Mouse (Mus musculus) gonadal fat pad, adult 2 months (tissue): Measurements from ENCODE around the gene Mt1. TPM values are rescaled to one million over a fixed set of nuclear protein-coding genes. Genes with fewer than 3 reads are reported as not detected.
"Not testable (repeated sequence)": the region's sequence is repeated elsewhere in the genome, so short reads cannot be mapped to it uniquely, and the experiment has no call there.

Source experiments
- DNase-seq: peaks from one replicate; pipeline ENCODE4 v3.0.0-alpha.2; 2012; ENCODE audit warnings: low read depth
- polyA plus RNA-seq: library from polyadenylated mRNA; depleted of rRNA; stranded (reverse); fragments of >200 nt; gene quantifications from 2 replicates; pipeline ENCODE4 v1.2.3, GENCODE M21; 2012; rRNA removed

Gene Mt1
- polyA plus RNA-seq = 866 and 1,103 TPM in 2 replicates

DNA sequence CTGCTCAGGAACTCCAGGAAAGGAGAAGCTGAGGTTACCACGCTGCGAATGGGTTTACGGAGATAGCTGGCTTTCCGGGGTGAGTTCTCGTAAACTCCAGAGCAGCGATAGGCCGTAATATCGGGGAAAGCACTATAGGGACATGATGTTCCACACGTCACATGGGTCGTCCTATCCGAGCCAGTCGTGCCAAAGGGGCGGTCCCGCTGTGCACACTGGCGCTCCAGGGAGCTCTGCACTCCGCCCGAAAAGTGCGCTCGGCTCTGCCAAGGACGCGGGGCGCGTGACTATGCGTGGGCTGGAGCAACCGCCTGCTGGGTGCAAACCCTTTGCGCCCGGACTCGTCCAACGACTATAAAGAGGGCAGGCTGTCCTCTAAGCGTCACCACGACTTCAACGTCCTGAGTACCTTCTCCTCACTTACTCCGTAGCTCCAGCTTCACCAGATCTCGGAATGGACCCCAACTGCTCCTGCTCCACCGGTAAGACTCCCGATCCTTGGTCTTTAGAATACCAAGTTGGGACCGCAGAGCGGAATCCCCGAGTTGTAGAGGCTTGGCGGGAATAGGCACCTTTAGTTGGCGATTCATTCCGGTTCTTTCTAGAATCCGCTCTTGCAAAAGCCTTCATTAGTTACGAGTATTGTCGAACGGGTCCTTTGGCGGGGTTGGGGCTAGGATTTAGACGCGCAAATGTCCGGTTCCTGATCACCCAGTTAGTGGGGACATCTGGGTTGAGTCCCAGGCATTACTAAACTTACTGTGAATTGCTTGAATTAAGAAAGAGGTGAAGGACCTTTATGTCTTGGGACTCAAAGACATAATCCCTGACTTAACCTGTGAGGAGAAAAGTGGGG lies at the start of gene Mt1:
Gene Mt1, plus strand, starts transcription at position 226 of the 856 bp plus-strand sequence.
- peak; percentile 78 for DNase-seq

DNA sequence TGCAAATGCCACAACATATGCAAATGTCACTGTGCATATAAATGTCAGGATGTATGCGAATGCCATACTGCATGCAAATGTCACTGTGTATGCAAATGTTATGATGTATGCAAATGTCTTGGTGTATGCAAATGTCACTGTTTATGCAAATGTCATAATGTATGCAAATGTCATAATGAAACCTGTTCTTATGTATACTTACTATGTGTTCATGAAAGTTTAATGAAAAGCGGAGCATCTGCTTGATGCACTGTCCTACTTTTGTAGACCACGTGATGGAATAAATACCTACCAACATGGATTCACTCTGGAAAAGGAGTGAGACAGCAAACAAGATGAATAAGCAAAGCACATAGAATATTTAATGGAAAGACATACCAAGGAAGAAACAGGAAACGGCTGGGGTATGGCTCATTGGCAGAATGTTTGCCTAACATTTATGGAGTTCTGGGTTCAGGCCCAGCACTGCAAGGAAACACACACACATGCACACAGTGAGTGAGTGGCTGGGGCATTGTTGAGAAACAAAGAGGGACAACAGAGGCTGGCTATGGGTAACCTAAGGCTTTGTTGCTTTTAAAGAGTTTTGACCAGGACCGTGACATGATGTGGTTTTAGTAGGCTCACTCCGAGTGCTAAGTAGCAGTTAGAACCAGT lies 49.6 kb upstream of the Mt1 start:
- DNase-seq = no peak

DNA sequence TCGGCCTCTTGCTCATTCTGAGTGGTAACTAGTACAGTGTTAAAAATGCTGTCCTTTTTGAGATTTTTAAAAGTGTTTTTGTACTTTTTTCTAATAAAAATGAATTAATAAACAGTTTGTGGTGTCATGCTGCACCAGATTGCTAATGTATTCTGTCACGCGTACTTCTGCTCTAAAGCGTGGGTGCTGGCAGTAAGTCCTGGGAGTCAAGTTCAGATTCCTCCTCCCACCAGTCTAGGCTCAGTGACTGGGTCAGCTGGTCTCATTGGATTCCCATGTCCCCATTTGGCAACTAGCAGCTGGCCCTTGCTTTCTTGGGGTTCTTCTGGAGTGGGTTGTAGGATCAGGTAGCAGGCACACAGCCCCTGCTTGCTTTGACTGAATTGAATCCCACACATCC lies 48.8 kb upstream of the Mt1 start:
- DNase-seq = no peak

DNA sequence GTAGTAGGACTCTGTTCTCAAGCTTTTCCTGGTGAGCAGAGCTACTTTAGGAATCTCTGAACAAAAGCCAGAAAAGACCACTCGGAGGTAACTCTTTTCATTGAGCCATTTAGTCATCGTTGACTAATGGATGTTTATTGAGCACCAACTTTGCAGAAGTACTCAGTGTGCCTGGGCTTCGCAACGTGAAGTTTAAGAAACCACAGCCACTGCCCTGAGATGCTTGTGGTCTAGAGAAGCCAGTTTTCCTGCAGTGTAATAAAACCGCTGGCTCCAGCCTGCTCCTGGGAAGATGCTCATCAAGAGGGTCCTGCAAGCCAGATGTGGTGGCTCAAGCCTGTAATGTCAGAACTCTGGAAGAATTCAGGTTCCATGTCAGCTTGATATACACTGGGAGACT lies 46.8 kb upstream of the Mt1 start:
- no peak for DNase-seq

DNA sequence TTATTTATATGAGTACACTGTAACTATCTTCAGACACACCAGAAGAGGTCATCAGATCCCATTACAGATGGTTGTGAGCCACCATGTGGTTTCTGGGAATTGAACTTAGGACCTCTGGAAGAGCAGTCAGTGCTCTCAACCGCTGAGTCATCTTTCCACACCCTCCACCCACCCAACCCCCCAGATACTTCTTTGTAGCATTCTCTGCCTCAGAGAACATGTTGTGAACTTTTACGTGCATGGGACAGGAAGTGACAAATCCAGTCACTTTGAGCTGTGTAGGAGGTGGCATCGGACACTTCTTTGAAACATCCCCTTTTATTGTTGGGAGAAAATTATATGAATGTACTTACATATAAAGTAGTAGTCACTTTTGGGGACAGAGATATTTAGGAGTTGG lies 44.3 kb upstream of the Mt1 start:
- DNase-seq = not testable (repeated sequence)

DNA sequence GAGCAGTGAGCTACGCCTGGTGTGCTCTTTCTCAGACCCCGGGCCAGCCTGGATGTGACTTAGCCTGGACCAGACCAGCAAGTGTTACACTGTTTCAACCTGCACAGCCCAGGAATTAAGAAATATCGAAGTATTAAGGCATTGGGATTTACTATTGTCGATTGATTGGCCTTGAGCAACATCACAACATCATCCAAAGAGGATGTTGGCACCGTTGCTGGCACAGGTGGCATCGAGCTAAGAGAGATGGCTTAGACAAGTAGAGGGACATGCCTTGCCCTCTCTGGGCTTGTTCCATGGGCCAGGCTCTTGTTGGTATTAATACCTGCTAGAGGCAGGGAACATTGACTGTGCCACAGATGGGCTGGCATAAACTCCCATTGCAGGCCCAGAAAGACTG lies 43.3 kb upstream of the Mt1 start:
- peak; percentile 74 for DNase-seq

DNA sequence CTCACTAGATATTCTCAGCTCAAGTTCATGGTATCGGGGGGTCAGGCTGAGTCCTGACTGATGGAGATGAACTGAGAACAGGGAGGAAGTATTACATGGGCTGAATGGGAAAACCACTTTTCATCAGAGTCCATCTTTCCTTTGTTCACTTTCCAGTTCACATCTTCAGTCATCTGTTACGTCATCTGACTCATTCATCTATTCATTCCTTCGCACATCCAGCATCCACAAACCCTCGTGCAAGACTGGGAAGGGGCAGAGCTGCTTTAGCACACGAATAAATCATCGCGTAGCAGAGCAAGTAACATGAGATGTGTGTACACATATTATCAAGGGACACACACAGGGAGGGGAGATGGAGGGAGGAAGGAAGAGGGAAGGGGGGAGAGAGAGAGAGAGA lies 42.7 kb upstream of the Mt1 start:
- no peak for DNase-seq

DNA sequence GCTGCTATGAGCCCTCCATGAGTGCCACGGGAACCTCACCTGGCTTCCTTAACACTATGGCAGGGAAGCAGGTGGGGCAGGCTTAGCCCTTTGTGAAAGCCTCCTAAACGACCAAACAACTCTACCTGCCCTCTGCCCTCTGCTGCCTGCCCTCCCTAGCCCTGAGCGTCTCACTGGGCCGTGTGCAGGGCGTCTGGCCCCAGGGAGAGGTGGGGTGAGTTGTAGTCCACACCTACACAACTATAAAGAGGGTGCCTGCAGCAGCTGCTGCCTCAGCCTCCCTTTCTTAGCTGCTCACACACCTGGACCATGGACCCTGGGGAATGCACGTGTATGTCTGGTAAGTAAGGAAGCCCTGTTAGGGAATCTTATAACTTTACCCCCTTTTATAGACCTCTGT lies 41.9 kb upstream of the Mt1 start, which contains the start of gene Mt4:
Gene Mt4, plus strand, starts transcription at position 265 of the 400 bp plus-strand sequence.
- no peak for DNase-seq

DNA sequence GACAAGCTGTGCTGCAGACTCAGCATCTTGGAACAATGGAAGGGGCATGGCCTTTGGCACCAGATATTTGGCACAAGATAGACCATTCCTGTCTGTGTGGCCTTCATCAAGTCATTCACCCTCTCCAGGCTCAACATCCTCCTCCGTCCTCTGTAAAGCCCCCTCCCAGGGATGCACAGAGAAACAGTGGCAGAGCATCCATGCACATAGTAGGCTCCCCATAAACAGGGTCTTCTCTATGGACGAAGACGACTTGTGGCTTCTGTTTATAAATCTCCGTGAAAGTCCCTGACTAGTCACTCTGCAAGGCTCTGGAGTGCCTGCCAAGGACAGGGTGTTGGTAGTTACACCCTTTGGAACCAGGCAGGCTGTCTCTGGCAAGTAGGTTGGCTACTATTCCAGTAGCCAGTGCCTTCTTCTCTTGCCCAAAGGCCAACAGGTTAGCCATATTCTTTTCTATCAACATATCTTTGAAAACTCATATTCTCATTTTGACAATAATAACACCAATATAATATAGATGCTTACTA lies 38.6 kb upstream of the Mt1 start:
- no peak for DNase-seq

DNA sequence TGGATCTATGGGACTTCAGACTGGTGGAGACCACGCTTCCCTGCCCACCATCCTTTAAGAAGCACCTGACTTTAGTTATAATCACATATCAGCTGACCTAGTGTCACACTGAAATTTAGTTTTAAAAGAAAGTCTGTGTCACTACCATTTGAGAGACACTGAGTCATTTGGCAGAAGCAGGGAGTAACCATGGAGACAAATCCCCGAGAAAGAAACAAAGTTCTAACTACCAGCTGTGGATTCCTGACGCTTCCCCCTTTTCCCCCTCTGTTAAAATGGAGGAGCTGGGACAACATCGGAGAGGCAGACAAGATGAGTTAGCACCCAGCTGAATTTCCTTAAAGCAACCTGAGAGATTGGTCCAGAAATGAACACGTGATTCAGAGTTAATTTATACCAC lies 30.6 kb upstream of the Mt1 start:
- DNase-seq = no peak

DNA sequence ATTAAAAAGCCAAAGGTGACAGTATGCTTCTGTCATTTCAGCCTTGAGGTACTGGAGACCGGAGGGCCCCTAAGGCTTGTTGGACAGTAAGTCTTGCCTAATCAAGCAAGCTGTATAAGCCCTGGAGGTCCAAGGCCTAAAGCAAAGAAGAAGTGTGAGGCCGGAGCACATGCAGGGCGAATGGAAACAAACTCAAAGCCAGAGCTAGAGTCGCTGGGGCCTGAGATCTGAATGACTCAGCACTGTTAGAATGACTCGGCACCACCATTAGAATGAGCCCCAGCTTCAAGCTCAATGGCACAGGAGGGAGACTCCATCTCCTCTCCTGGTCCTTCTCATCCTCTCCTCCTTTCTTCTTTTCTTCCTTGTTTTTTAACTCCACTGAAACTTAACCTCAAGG lies 28.0 kb upstream of the Mt1 start:
- no peak for DNase-seq

DNA sequence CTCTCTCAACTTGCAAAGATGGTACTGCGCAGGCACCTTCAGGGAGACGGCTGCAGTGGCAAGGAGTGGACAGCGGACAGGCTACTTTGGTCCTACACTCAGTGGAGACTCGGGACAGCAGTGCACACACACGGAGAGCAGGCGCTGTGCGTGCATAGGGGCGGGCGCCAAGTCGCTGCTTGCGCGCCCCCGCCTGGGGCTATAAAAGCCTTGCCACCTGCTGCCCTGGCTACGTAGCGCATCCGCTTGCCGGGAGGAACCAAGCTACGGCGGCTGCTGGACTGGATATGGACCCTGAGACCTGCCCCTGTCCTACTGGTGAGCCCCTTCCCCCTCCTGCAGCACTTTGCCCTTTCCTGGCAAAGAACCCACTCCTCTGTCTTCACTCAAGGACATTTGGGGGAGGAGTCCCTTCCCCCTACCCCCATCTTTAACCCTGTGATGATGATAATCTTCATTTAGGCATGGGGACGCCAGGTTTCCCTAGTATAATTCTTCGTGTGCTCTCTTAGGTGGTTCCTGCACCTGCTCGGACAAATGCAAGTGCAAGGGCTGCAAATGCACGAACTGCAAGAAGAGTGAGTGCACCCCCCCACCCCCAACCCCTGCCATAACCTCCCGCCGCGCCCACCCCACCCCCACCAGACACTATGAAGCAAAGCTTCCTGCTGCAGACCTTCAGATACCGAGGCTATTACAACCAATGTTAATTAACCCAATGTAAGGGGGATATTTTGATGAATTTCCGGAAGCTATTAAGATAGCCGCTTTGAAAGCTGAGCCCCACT lies 26.2 kb upstream of the Mt1 start, which contains the start of gene Mt3:
Gene Mt3, plus strand, starts transcription at position 95 of the 788 bp plus-strand sequence.
- no peak for DNase-seq

DNA sequence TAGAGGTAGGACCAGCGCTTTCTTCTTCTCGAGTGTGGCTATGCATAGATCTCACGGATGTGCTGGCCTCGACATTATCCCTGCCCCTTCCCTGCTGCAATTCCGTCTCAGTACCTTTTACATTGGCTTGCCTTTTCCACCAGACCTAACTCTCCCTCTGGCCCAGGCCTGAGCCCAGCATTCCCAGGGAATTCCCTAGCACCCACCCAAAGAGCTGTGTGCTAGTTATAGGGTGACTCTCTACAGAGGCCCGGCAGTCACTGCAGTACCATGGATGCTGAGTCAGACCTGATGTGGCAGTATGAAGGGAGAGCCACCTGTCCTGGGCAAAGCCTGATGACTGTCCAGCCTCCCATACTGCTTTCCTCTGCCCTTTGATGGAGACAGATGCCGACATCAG lies 25.4 kb upstream of the Mt1 start:
- no peak for DNase-seq

DNA sequence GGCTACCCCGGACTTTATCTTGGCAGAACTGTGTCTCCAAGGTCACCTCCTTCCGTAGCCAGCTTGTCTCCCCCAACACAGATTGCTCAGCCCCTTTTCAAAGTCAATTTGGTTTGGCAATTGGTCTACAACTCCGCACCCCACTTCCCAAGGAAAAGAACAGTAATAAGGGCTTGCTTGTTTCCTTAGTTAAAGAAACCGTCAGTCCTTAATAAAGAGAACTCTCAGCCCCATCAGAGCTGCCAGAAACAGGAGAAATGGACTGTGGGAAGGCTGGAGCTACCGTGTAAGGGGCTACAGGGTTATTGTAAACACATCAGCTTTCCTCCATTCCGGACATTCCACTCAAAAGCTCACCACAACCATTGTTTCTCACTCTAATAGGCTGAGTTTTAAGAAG lies 24.3 kb upstream of the Mt1 start:
- no peak for DNase-seq

DNA sequence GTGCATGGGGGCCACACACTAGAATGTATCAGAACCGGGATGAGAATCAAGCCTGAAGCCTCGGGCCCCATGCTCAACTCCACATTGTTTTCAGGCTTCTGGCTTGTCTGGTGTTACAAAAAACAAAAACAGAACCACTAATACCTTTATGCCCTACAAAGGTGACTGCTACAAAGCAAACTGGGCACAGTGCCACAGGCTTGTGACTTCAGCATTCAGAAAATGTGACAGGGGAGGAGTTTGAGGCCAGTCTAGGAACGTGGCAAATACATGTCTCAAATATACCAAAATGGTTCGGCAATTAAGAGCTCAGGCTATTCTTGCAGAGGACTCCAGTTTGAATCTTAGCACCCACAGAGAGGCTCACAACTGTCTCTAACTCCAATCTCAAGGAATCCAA lies 22.8 kb upstream of the Mt1 start:
- no peak for DNase-seq

DNA sequence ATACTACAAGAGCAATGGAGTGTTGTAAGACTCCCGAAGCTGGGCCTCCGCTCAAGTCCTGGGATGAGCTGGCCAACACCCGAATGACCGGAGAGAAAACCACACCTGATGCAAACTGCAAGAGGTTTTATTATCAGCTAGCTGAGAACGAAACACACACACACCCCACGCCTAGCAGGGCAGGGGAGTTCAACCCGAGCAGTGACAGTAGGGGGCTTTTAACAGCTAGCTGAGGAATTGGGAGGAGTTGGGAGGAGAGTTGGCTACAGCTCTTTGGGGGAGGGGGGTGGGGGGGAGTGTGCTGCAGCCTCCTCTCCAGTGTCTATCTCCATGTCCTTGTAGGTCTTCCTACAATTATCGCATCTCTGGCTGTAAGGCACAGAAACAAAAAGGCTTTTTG lies 13.1 kb upstream of the Mt1 start:
- not testable (repeated sequence) for DNase-seq

DNA sequence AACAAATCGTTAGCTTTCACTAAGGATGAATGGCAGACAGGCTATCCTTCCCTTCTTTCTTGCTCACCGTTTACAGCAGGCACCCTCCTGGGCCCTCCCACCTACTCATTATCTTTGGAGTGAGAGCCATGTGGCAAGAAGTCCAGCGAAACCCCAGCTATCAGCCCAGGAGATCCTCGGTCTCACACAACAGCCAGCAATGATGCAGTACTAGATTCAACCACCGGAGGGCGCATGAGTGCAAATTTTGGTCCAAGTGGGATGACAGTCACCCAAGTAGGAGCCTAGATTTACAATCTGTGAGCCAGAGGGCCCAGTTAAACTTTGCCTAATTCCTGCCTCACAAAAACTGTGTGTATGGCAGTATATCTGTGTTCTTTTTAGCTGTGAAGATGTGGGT lies 11.6 kb upstream of the Mt1 start:
- no peak for DNase-seq

DNA sequence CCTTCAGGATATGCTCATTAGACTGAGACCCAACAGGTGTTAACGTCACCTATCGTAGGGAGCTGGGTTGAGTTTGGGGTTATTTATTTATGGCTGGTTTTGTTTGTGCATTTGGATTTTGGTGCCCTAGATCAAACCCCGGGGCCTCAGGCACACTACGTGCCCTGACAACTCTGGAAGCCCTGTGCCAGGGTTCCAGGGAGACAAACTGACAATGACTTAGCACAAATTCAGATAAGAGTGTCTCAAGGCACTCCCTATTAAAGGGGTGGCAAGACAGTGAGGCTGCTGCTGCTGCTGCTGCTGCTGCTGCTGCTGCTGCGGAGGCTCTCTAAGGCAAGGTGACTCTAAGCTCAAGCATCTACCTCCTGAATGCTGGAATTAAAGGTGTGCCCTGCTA lies 9.3 kb upstream of the Mt1 start:
- no peak for DNase-seq

DNA sequence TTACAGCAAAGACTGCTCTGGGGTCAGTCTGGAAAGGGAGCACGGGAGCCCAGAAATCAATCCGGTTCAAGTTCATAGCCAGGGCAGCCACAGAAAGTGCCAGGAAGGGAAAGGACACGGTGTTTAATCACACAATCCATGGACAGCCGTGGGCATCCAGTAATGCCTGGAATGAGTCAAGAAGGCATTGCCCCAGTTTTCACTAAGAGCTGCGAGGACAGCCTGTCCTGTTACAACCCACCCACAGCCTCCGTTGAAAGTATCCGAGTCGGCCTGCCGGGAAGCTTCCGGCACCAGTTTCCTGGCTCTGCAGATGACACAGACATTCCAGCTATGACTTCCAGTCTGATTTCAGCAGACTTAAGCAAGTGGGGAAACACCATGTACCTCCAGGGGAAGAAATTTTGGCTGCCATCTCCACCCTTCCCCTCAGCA lies 7.5 kb upstream of the Mt1 start:
- DNase-seq = no peak

DNA sequence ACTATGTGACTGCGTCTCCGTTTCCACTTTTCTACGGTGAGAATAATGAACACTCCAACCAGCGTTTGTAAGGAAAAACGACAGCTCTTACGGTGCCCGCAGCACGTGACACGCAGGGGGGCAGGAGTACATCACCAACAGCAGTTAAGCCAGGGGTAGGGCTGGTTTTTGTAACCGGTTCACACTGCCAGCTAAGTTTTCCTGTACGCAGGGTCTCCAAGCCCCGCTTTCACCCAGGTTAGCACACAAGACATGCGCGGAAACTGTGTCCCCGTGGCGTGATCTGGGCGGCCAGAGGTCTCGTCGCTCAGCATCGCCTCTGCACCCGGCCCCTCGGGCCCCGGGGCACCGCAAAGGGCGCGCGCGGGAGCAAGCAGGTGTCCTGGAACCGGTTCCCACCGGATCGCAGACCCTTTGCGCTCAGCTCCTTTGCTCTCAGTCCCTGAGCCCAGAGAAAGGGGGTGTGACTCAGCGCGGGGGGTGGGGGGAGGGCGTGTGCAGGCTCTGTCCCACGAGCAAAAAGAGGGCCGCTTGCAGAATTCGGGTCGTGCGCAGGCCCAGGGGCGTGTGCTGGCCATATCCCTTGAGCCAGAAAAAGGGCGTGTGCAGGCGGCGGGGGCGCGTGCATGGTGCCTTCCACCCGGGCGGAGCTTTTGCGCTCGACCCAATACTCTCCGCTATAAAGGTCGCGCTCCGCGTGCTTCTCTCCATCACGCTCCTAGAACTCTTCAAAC lies 6.6 kb upstream of the Mt1 start, which contains the start of gene Mt2:
Gene Mt2, plus strand, starts transcription at position 590 of the 734 bp plus-strand sequence.
- DNase-seq = no peak
